In genomic region chr2:65294092-65294491, GRCm38 (mm10) we compare ENCODE assay signal across 9 mouse cellular contexts. TPM values are rescaled to one million over a fixed set of nuclear protein-coding genes. Genes with fewer than 3 reads are reported as not detected.
DNase-seq lines count a peak whose midpoint lies in the region; ATAC-seq and TF ChIP-seq lines count a peak whose summit lies in the region.
"Had no signal": no experiment of that assay in that cellular context is flagged by ENCODE, and none has a peak within 500 bp of the region (broad histone marks: within the 10 kb centered on the region; RNA-seq: fewer than 3 reads in every experiment).

No protein-coding gene starts in this region.

- peak; percentile 67 for ATAC-seq in intestine, embryonic 16.5 days

- no peak for TF ChIP-seq CTCF in layer of hippocampus, adult 2 months (conservative IDR thresholded peaks at IDR 0.05)
- TF ChIP-seq CTCF in cortical plate, adult 2 months (IDR thresholded peaks at IDR 0.05; ENCODE audit: extremely low read depth, insufficient read depth, low read length): no peak

- no peak for DNase-seq in layer of hippocampus, adult 2 months (ENCODE audit: low spot score in 2 of 2)
- DNase-seq in layer of hippocampus, postnatal 14 days (ENCODE audit: low spot score in 2 of 2): no peak
- peak; percentile 4 for DNase-seq in ZHBTc4 (ENCODE audit: low read depth, low spot score)
- DNase-seq in thymus, adult 18-20 months: no peak
- no peak for DNase-seq in yolk sac, embryonic 10.5 days (ENCODE audit: low spot score)
- DNase-seq in embryo, embryonic 11 days: no peak
- DNase-seq: layer of hippocampus, postnatal 36 days had no signal

- H3K9ac ChIP-seq in intestine, embryonic 16.5 days (ENCODE audit: low read depth, low read length): no peak overlapping the region

- no peak overlapping the region for H3K4me3 ChIP-seq in layer of hippocampus, adult 2 months
- H3K4me3 ChIP-seq in cortical plate, adult 2 months (ENCODE audit: insufficient read depth, low read length): no peak overlapping the region
- no peak overlapping the region for H3K4me3 ChIP-seq in intestine, embryonic 16.5 days (ENCODE audit: low read length)

- H3K27me3 ChIP-seq in intestine, embryonic 16.5 days (replicated peaks; ENCODE audit: control insufficient read depth, insufficient read depth, low read length): no peaks in the 10 kb centered on the region

- no peak for TF ChIP-seq POLR2A in cortical plate, adult 2 months (IDR thresholded peaks at IDR 0.05; ENCODE audit: extremely low read depth, insufficient read depth, low read length)

- WGBS in intestine, embryonic 16.5 days: 75% methylated on average over 8 of the region's 8 CpGs

- H3K9me3 ChIP-seq in intestine, embryonic 16.5 days (ENCODE audit: control insufficient read depth, low read length): no peaks in the 10 kb centered on the region

- no peaks in the 10 kb centered on the region for H3K36me3 ChIP-seq in intestine, embryonic 16.5 days (ENCODE audit: control insufficient read depth, insufficient read depth, low read length)

- 0 out of 2 replicates have a peak overlapping the region, but pooled peaks have one; percentile 36 for H3K27ac ChIP-seq in layer of hippocampus, adult 2 months
- peak overlapping the region; percentile 83 for H3K27ac ChIP-seq in cortical plate, adult 2 months (ENCODE audit: insufficient read depth, low read length)
- no peak overlapping the region for H3K27ac ChIP-seq in intestine, embryonic 16.5 days (ENCODE audit: low read length)

- H3K4me1 ChIP-seq in cortical plate, adult 2 months (ENCODE audit: control insufficient read depth, insufficient read depth, low read length): no peaks in the 10 kb centered on the region
- H3K4me1 ChIP-seq in intestine, embryonic 16.5 days (ENCODE audit: control insufficient read depth, insufficient read depth, low read length): no peaks in the 10 kb centered on the region

- H3K4me2 ChIP-seq in intestine, embryonic 16.5 days (ENCODE audit: low read depth, low read length): no peak overlapping the region

RNA-seq across cellular contexts. Expression of gene Cobll1, which starts 54.9 kb away (rescaled TPM):
- total RNA-seq in layer of hippocampus, adult 2 months (2021): 1 to 10 TPM; 6.8 to 8.5 TPM
- total RNA-seq in layer of hippocampus, postnatal 14 days (2021): 1 to 10 TPM; 7.8 to 9.1 TPM
- polyA plus RNA-seq in cortical plate, adult 2 months (2012; rRNA removed): 6.6 and 8.5 TPM in 2 replicates
- polyA plus RNA-seq in intestine, embryonic 16.5 days (2015; fragmentation: Nextera tagmentation; extraction: Ambion mirVana): 20.2 and 23.6 TPM in 2 replicates
